Mouse (Mus musculus): Measurements from ENCODE around the gene Car5b.

DNA sequence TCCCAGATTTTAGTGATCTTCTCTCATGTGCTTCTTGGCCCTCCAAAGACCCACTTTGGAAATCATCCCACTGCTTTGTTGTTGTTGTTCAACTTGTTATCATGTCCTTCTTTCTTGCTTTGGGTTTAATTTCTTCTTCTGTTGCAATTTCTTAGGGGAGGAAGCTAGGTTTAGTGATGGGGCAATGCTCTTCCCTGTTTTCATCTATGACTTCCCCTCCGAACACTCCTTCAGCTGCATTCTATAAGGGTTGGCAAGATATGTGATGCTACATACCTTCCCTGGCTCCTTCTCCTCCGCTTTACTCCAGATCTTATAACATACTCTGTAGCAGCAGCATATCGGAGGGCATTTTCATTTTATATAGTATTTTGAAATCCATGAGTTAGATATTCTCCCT lies 31.0 kb downstream of the Car5b start:
- TF ChIP-seq POLR2A (IDR thresholded peaks at IDR 0.05; ENCODE audit: insufficient read length, low read depth): no peak
- no peak for TF ChIP-seq TCF12 (IDR thresholded peaks at IDR 0.05; ENCODE audit: insufficient read depth, poor library complexity, severe bottlenecking)
- TF ChIP-seq MYOD1 (IDR thresholded peaks at IDR 0.05; ENCODE audit: control insufficient read depth in 1 of 3, insufficient read length in 2 of 3, low read depth in 2 of 3): no peak
- TF ChIP-seq POLR2AphosphoS2 (IDR thresholded peaks at IDR 0.05; ENCODE audit: insufficient read length, low read depth): no peak
- no peak for TF ChIP-seq E2F4 (IDR thresholded peaks at IDR 0.05; ENCODE audit: insufficient read depth)
- no peak for TF ChIP-seq MYOG (IDR thresholded peaks at IDR 0.05; ENCODE audit: control insufficient read depth in 1 of 3, insufficient read depth in 1 of 3, insufficient read length in 2 of 3, low read depth in 2 of 3)
- TF ChIP-seq MAX (IDR thresholded peaks at IDR 0.05; ENCODE audit: low read depth): no peak
- TF ChIP-seq SRF (IDR thresholded peaks at IDR 0.05; ENCODE audit: control insufficient read depth, insufficient read length, low read depth): no peak
- no peak for TF ChIP-seq REST (IDR thresholded peaks at IDR 0.05; ENCODE audit: insufficient read depth, insufficient read length)
- no peak for TF ChIP-seq USF1 (IDR thresholded peaks at IDR 0.05; ENCODE audit: low read depth)

Data from myocyte (in vitro differentiated cells).